Mouse (Mus musculus): ENCODE data around the gene G6pc.
"Not testable (repeated sequence)": the region's sequence is repeated elsewhere in the genome, so short reads cannot be mapped to it uniquely, and the experiment has no call there.

G6pc gene

GRCm38 (mm10) chr11:101367326-101367935 is at the start of gene G6pc:
G6pc (plus strand) TSS chr11:101367561.
- in situ Hi-C loops (cut with MboI, MseI): no loop called here

GRCm38 (mm10) chr11:101323609-101324008 is 43.8 kb upstream of the G6pc start:
- in situ Hi-C loops (cut with MboI, MseI): no loop called here

DNA sequence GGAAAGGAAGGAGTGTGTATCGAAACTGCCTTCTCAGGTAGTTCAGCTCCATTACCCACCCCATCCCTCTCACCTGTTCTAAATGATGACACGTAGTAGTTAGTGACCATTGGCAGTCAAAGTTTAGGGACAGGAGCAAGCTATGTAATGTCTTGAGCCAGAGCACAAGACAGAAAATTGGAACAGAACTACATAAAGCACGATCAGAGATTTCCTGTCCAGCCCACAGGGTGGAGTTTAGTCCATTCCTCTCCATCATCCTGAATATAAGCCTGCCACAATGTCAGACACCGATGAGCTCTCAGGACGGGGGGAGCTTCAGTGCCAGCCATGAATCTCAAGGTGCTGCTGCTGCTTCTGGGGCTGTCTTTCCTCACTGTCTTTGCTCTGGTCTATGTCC is 42.6 kb upstream of the G6pc start, which contains the start of gene Aoc2:
Gene Aoc2, plus strand, starts transcription at position 301 of the 400 bp plus-strand sequence.
- in situ Hi-C loops (cut with MboI, MseI): no loop called here

DNA sequence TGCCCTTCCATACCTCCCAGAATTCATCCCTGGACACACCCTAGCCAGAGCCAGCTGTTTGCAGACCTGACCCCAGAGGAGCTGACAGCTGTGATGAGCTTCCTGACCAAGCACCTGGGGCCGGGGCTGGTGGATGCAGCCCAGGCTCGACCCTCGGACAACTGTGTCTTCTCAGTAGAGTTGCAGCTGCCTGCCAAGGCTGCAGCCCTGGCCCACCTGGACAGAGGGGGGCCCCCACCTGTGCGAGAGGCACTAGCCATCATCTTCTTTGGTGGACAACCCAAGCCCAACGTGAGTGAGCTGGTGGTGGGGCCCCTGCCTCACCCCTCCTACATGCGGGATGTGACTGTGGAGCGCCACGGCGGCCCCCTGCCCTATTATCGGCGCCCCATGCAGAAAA is 42.2 kb upstream of the G6pc start:
- in situ Hi-C loops (cut with MboI, MseI): not testable (repeated sequence)

- in situ Hi-C loops (cut with MboI, MseI): no loop called here
Observed at GRCm38 (mm10) chr11:101326147-101326546, 41.2 kb upstream of the G6pc start.

DNA sequence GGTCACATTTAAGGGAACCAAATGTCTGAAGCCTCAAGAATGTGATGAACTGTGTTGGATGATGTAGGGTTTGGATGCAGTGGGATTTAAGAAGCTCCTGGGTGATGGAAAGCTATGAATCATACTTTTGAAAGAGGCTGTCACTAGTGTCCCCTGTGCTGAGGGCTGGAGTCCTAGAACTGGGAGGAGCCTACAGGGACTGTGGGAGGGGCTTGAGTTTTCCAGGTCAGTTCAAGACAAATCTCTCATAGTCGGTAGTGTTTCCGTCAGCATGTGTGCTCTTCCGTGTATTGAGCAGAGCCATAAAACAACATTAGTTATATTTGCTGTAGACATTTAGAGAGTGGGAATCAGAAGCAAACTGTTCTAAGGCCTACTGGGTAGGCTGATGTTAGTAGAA is 40.0 kb upstream of the G6pc start:
- in situ Hi-C loops (cut with MboI, MseI): no loop called here

GRCm38 (mm10) chr11:101328941-101329635 is 38.3 kb upstream of the G6pc start:
- in situ Hi-C loops (cut with MboI, MseI): no loop called here

GRCm38 (mm10) chr11:101330371-101330924 is 36.9 kb upstream of the G6pc start, which contains the start of gene Aoc3:
Aoc3 (plus strand) TSS chr11:101330605.
- in situ Hi-C loops (cut with MboI, MseI): loop anchor here (5.0 kb wide), 1 partner anchor 87 kb away; the partner anchor contains the start of gene Aarsd1

GRCm38 (mm10) chr11:101330961-101331360 is 36.4 kb upstream of the G6pc start:
- in situ Hi-C loops (cut with MboI, MseI): loop anchor here (5.0 kb wide), 1 partner anchor 86 kb away; the partner anchor contains the start of gene Aarsd1

DNA sequence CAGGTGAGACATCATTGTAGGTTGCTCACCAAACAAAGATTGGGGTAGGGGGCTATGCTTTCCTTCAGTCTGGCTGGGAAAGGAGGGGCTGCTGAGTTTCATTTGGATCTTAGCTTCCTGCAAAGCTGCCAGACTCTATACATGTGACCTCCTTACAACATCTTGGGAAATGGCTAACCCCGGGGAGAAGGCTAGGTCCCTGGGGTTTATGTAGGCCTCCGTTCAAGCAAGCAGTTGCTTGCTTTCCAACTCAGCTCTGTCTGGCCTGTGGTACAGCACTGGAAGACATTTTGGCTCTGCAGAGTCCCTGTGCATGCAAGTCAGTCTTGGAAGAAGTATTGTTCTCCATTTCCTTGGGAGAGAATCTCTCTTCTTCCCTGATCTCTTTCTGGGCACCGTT is 34.8 kb upstream of the G6pc start:
- in situ Hi-C loops (cut with MboI, MseI): loop anchor here (5.0 kb wide), 1 partner anchor 85 kb away; the partner anchor contains the start of gene Aarsd1

DNA sequence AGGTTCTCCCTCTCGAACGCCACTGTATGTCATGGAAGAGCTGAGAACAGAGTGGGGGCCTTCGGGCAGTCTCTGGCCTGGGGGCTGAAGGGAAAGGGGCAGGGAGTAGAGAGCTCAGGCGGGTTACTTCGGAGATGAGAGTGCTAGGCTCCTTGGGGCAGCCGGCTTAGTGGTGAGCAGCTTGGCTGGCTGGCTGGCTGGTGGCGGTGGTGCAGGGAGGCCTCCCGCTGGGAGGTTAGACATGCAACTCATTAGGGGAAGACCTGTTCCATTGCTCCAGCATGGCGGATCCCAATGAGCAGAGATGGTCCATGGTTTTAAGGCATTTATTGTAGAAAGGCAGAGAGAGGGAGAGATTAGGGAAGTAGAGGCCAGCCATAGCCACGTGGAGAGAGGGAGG is 33.3 kb upstream of the G6pc start:
- in situ Hi-C loops (cut with MboI, MseI): loop anchor here (5.0 kb wide), 1 partner anchor 83 kb away; the partner anchor contains the start of gene Aarsd1

GRCm38 (mm10) chr11:101334516-101334915 is 32.8 kb upstream of the G6pc start:
- in situ Hi-C loops (cut with MboI, MseI): loop anchor here (5.0 kb wide), 1 partner anchor 83 kb away; the partner anchor contains the start of gene Aarsd1

DNA sequence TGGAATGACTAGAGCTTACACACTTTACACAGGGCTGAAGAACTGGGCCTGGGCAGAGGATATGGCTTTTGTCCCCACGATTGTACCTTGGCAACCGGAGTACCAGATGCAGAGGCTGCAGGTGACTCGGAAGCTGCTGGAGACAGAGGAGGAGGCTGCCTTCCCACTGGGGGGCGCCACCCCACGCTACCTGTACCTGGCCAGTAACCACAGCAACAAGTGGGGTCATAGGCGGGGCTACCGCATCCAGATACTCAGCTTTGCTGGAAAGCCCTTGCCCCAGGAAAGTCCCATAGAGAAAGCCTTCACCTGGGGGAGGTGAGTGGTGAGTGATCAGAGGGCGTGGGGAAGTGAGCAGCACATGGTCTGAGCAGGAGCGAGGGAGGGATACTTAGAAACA is 31.7 kb upstream of the G6pc start:
- in situ Hi-C loops (cut with MboI, MseI): no loop called here

DNA sequence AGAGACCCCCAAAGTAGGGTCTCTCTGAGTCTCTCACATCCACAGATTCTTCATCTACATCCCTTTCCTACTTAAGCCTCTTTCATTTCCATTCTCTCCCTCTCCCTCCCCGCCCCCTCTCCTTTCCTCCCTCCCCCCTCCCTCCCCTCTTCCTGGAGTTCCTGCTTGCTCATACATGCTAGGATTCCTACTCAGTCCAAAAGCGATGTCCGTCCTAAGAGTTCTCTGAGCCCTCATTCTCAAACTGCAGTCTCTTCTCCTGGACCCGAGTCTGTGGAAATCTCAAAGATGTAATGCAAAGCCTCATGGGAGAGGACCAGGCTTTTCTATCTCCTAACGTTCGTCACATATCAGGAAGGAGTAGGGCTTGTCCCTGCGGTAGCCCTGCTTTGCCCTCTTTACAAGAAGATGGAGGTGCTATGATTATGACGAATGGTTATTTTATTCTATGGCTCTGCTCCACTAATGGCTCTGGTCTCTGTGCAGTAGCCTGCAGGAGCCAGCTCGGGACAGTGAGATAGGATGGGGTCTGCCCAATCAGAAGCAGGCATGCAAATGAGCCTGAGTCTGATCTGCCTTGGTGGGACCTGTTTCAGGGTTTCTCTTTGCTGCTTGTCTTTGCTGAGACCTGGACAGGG is 29.1 kb upstream of the G6pc start:
- in situ Hi-C loops (cut with MboI, MseI): no loop called here

DNA sequence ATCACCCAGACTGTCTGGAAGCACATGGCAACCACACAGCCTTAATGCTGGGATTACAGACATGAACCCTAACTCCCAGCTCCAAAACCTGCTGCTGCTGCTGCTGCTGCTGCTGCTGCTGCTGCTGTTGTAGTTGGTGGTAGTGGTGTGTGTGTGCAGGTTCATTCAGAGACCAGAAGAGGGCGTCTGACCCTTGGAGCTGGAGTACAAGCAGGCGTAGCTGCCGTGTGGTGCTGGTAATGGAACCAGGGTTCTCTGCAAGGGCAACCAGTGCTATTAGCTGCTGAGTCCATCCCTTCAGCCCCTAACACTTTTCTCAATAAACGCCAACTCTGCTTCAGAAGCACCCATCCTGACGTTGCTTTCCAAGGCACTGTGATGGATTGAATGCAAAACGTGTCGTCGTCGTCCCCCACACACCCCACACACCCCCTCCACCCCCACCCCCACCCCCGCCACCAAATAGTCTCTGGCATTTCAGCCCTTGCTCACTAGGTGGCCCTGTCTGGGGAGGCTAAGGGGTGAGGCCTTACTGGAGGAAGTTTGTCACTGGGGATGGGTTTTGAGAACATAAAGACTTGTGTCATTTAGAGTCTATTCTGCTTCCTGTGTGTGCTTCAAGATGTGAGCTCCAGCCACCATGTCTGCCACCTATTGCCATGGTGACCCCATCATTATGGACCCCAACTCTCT is 20.1 kb upstream of the G6pc start:
- in situ Hi-C loops (cut with MboI, MseI): no loop called here

DNA sequence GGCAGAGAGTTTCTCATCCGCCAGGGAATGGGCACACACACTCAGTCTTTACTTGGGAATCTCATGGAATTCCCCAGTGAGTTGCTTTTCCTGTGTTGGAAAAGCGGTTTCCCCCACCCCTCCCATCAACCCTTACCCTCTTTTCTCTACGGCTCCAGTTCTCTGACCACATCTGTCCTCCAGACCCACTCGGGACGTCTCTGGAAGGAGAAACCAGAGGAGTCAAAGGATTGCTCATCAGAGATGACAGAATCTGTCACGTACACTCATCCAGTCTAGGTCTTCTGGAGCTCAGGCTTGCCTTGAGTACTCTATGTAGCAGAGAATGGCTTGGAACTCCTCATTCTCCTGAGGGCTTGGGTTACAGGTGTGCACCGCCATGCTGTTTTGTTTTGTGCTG is 18.6 kb upstream of the G6pc start:
- in situ Hi-C loops (cut with MboI, MseI): no loop called here

- in situ Hi-C loops (cut with MboI, MseI): no loop called here
Observed at GRCm38 (mm10) chr11:101349216-101349615, 18.1 kb upstream of the G6pc start.

DNA sequence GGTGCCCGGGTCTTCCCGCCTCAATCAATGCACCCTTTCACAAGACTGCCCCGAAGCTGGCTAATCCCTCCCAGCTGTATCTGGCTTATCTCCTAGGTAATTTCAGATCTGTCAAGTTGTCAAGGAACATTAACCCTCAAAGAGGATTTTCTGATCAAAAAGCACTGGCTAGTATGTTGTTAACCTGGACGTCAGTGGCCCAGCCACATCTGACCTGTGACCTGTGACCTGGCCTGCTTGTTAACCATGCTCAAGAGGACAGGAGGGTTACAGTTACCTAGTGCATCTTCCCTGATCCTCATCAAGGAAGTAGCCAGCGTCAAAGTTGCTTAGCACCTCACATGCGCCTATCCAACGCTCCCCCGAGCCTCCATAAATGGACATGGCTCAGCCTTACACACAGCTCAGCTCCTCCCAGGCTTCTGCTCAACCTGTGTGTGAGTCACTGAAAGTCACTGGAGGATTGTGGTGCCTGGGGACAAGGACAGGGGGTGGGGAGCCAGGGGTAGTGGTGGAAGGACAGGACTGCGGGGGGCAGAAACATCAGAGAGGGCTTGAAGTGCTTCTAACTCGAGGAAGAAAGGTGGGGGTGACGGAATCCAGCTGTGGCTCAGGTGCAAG is 16.2 kb upstream of the G6pc start:
- in situ Hi-C loops (cut with MboI, MseI): no loop called here

GRCm38 (mm10) chr11:101351721-101352111 is 15.6 kb upstream of the G6pc start:
- in situ Hi-C loops (cut with MboI, MseI): no loop called here

DNA sequence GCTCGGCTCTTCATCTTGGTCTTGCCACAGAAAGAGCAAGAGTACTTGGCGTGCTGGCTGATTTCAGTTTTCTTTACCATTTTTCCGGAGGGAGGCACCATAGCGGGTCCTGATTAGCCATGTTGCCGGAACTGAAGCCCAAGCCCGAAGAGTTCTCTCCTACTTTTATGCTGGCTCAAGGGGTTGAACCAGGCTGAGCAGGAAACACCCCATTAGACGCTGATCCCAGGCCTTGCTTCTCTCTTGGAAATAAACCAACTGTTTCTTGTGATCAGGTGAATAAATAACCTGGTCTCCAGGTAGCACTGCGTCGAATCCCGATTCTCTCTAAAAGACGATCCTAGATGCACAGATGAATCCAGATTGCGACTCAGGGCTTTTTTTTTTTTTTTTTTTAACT is 13.9 kb upstream of the G6pc start:
- in situ Hi-C loops (cut with MboI, MseI): no loop called here

DNA sequence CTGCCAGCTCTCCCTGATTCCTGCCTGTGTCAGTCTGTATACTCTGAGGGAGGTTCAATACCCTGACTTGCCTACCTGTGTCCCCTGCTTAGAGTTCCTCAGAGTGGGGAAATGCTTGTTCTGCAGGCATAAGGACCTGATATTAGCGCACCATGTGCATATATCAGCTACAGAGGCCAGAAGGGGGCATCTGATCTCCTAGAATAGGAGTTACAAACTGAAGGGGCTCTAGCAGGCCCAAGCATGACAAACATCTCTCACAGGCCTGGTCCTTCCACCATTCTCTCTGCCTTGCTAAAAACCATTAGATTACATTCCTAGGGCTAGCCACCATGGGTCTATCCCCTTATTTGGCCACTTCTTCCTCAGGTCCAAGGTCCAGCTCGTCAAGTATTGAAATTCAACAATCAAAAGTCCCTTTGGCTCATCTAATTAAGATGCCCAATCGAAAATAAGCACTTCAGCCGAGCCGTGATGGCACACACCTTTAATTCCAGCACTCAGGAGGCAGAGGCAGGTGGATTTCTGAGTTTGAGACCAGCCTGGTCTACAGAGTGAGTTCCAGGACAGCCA is 12.8 kb upstream of the G6pc start:
- in situ Hi-C loops (cut with MboI, MseI): no loop called here

Data from regulatory T cell (primary cell).